Mouse (Mus musculus) CH12.LX (cell line): Measurements from ENCODE around the gene Fgfr4.

Experiments
- CTCF ChIP-seq, 2 experiments: IDR thresholded peaks in 1 of 2; conservative IDR thresholded peaks in 1 of 2; 2 replicates each; pipeline ENCODE4 v1.5.1; 2011 to 2012; ENCODE audit warnings: low read depth in 2 of 2, low read length in 2 of 2, improper control_type of control experiment in 1 of 2, inconsistent platforms in 1 of 2, mild to moderate bottlenecking in 1 of 2, moderate library complexity in 1 of 2
- EP300 ChIP-seq: IDR thresholded peaks from 2 replicates; pipeline ENCODE4 v1.6.1; 2011; ENCODE audit warnings: low read length, improper control_type of control experiment
- ETS1 ChIP-seq: conservative IDR thresholded peaks from 2 replicates; pipeline ENCODE4 v1.6.1; 2012; ENCODE audit warnings: low read depth, mild to moderate bottlenecking, inconsistent platforms, low read length, improper control_type of control experiment, moderate library complexity
- MAX ChIP-seq: IDR thresholded peaks from 2 replicates; pipeline ENCODE4 v1.6.1; 2011; ENCODE audit warnings: low read length, improper control_type of control experiment
- MAZ ChIP-seq: IDR thresholded peaks from 2 replicates; pipeline ENCODE4 v1.6.1; 2012; ENCODE audit warnings: low read depth, mild to moderate bottlenecking, inconsistent platforms, low read length, improper control_type of control experiment, moderate library complexity
- MYC ChIP-seq: IDR thresholded peaks from 2 replicates; pipeline ENCODE4 v1.6.1; 2011; ENCODE audit warnings: low read depth, mild to moderate bottlenecking, improper control_type of control experiment, low read length
- NELFE ChIP-seq: IDR thresholded peaks from 2 replicates; pipeline ENCODE4 v1.6.1; 2011; ENCODE audit warnings: low read depth, low read length, improper control_type of control experiment
- POLR2A ChIP-seq: IDR thresholded peaks from 2 replicates; pipeline ENCODE4 v1.6.1; 2011; ENCODE audit warnings: low read depth, mild to moderate bottlenecking, improper control_type of control experiment, low read length
- POLR2AphosphoS2 ChIP-seq: IDR thresholded peaks from 2 replicates; pipeline ENCODE4 v1.6.1; 2011; ENCODE audit warnings: low read depth, low read length, improper control_type of control experiment
- SIN3A ChIP-seq: IDR thresholded peaks from 2 replicates; pipeline ENCODE4 v1.6.1; 2012; ENCODE audit warnings: low read length, improper control_type of control experiment, inconsistent platforms
- ZC3H11A ChIP-seq: IDR thresholded peaks from 2 replicates; pipeline ENCODE4 v1.6.1; 2012; ENCODE audit warnings: low read depth, mild to moderate bottlenecking, inconsistent platforms, low read length, improper control_type of control experiment

DNA sequence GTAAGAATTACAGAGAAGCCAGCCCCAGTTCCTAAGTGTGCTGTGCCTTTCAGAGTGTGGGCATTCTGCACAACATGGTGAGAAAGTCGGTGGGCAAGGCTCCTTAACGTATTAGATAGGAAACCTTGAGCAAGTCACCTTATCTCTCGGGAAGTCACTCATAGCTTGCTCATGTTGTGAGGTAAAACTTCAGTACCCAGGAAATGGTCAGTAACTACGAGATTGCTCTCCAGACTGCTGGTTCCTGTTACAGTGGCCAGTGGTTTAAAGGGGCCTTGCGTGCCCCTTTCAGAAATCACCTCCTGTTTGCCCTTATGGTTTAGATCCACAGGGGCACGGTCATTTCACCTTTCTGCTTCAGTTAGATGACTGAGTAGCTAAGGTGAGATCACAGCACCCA is 38.1 kb upstream of the Fgfr4 start:
- TF ChIP-seq ZC3H11A (no peak), POLR2A (no peak), EP300 (no peak), MAZ (no peak), CTCF (conservative IDR thresholded peaks at IDR 0.05 in 1 of 2, IDR thresholded peaks at IDR 0.05 in 1 of 2; ENCODE audit: low read depth in 2 of 2, low read length in 2 of 2) (no peak), POLR2AphosphoS2 (no peak), MAX (no peak), SIN3A (no peak), ETS1 (no peak), NELFE (no peak), MYC (no peak)
